11 mouse cellular contexts compared by ENCODE assay signal in genomic region chr9:40271075-40271474, GRCm38 (mm10). TPM values are rescaled to one million over a fixed set of nuclear protein-coding genes. Genes with fewer than 3 reads are reported as not detected.
DNase-seq lines count a peak whose midpoint lies in the region; ATAC-seq and TF ChIP-seq lines count a peak whose summit lies in the region.
"Had no signal": no experiment of that assay in that cellular context is flagged by ENCODE, and none has a peak within 500 bp of the region (broad histone marks: within the 10 kb centered on the region; RNA-seq: fewer than 3 reads in every experiment).

No protein-coding gene starts in this region.

- 34% methylated on average over 3 of the region's 3 CpGs for WGBS in lung, adult 2 months
- 47% methylated on average over 3 of the region's 3 CpGs for WGBS in hindbrain, embryonic 14.5 days
- WGBS in neural tube, embryonic 15.5 days: 34% methylated on average over 3 of the region's 3 CpGs

- H3K36me3 ChIP-seq in hindbrain, embryonic 14.5 days (replicated peaks; ENCODE audit: control insufficient read depth, insufficient read depth): 0 out of 2 replicates have a peak, but pooled peaks cover under 1% of the 10 kb centered on the region
- H3K36me3 ChIP-seq in neural tube, embryonic 15.5 days: no peaks in the 10 kb centered on the region

- peaks cover 4% of the 10 kb centered on the region; the same call in 1 of the 2 replicates for H3K4me1 ChIP-seq in lung, adult 2 months (ENCODE audit: control insufficient read depth, insufficient read depth, low read length)
- H3K4me1 ChIP-seq in hindbrain, embryonic 14.5 days (replicated peaks; ENCODE audit: control insufficient read depth, insufficient read depth, low read length): peaks cover 42% of the 10 kb centered on the region
- peaks cover 42% of the 10 kb centered on the region for H3K4me1 ChIP-seq in neural tube, embryonic 15.5 days

- no peak for TF ChIP-seq CTCF in lung, adult 2 months (IDR thresholded peaks at IDR 0.05; ENCODE audit: insufficient read depth, low read length)

- peak; percentile 8; the same call in 1 of the 2 replicates for TF ChIP-seq POLR2A in lung, adult 2 months (IDR thresholded peaks at IDR 0.05; ENCODE audit: borderline replicate concordance, extremely low read depth, low read depth, low read length)

- peak overlapping the region; percentile 72 for H3K4me2 ChIP-seq in hindbrain, embryonic 14.5 days (replicated peaks)
- H3K4me2 ChIP-seq in neural tube, embryonic 15.5 days: peak overlapping the region; percentile 65

- H3K9me3 ChIP-seq in hindbrain, embryonic 14.5 days (ENCODE audit: control insufficient read depth, low read length): no peaks in the 10 kb centered on the region
- H3K9me3 ChIP-seq in neural tube, embryonic 15.5 days (replicated peaks): no peaks in the 10 kb centered on the region

- no peaks in the 10 kb centered on the region for H3K27me3 ChIP-seq in hindbrain, embryonic 14.5 days (ENCODE audit: control insufficient read depth, insufficient read depth, low read length)
- no peaks in the 10 kb centered on the region for H3K27me3 ChIP-seq in neural tube, embryonic 15.5 days (replicated peaks)

- H3K9ac ChIP-seq in hindbrain, embryonic 14.5 days: peak overlapping the region; percentile 81
- peak overlapping the region; percentile 71 for H3K9ac ChIP-seq in neural tube, embryonic 15.5 days (replicated peaks)
- H3K9ac ChIP-seq: liver, embryonic 14.5 days had no signal

- H3K27ac ChIP-seq in hindbrain, embryonic 14.5 days: no peak overlapping the region; the same call in 1 of the 2 replicates
- H3K27ac ChIP-seq in neural tube, embryonic 15.5 days (replicated peaks): no peak overlapping the region
- H3K27ac ChIP-seq: liver, embryonic 14.5 days had no signal

- no peak for DNase-seq in lung, adult 2 months
- no peak for DNase-seq in lung, adult 18-20 months
- no peak for DNase-seq in hindbrain, embryonic 14.5 days (ENCODE audit: low spot score)
- DNase-seq in urinary bladder, postnatal 36 days (ENCODE audit: low spot score in 2 of 2): no peak
- no peak for DNase-seq in spleen, adult 18-20 months
- DNase-seq: adrenal gland, postnatal 10 days; kidney, adult 18-20 months; left cerebral cortex, postnatal 4 days had no signal

- no peak overlapping the region for H3K4me3 ChIP-seq in lung, adult 2 months (replicated peaks; ENCODE audit: extremely low read depth, low read depth, low read length)
- H3K4me3 ChIP-seq in hindbrain, embryonic 14.5 days (replicated peaks; ENCODE audit: low read length): peak overlapping the region; percentile 70
- H3K4me3 ChIP-seq in neural tube, embryonic 15.5 days (replicated peaks): peak overlapping the region; percentile 65

- ATAC-seq in hindbrain, embryonic 14.5 days (ENCODE audit: low FRiP score): no peak
- 0 out of 2 replicates have a peak, but pooled peaks have one; percentile 16 for ATAC-seq in megakaryocyte, adult 5-6 weeks (ENCODE audit: poor library complexity, severe bottlenecking)
- ATAC-seq in neural tube, embryonic 15.5 days (ENCODE audit: low FRiP score): no peak

RNA-seq across cellular contexts. Expression of gene Scn3b, which starts 2.1 kb away (rescaled TPM):
- 23.6 and 33.2 TPM in 2 replicates for polyA plus RNA-seq in lung, adult 2 months (2012; rRNA removed)
- 168 and 194 TPM in 2 replicates for polyA plus RNA-seq in hindbrain, embryonic 14.5 days (2014; fragmentation: Nextera tagmentation; extraction: Ambion mirVana)
- 0.87 TPM in 1 of 2 replicates, not detected in the other for total RNA-seq in megakaryocyte, adult 5-6 weeks (2015)
- not detected in 2 replicates for total RNA-seq in megakaryocyte, adult 5-6 weeks (2017)
- polyA plus RNA-seq in neural tube, embryonic 15.5 days (2015; fragmentation: Nextera tagmentation; extraction: Ambion mirVana): 121 and 137 TPM in 2 replicates
